Mouse (Mus musculus) ES-Bruce4 (cell line): Measurements from ENCODE around the gene Apoc3. TPM values are rescaled to one million over a fixed set of nuclear protein-coding genes. Genes with fewer than 3 reads are reported as not detected.

Source experiments
- H3K27ac ChIP-seq: 2 replicates; pipeline ENCODE4 v1.5.1; 2012; ENCODE audit warnings: low read length, inconsistent platforms; ENCODE audit not compliant: insufficient read depth
- H3K27me3 ChIP-seq: 2 replicates; pipeline ENCODE4 v1.6.1; 2012; ENCODE audit warnings: mild to moderate bottlenecking, low read length, inconsistent platforms; ENCODE audit not compliant: control insufficient read depth, poor library complexity, insufficient read depth, severe bottlenecking
- H3K36me3 ChIP-seq: 2 replicates; pipeline ENCODE4 v1.6.1; 2012; ENCODE audit warnings: inconsistent platforms, mild to moderate bottlenecking, low read length, moderate library complexity; ENCODE audit not compliant: control insufficient read depth, poor library complexity, insufficient read depth, severe bottlenecking
- H3K4me1 ChIP-seq: one replicate; pipeline ENCODE4 v1.8.1; 2011; ENCODE audit warnings: low read length; ENCODE audit not compliant: control insufficient read depth, insufficient read depth
- H3K4me3 ChIP-seq: 2 replicates; pipeline ENCODE4 v1.5.1; 2011; ENCODE audit warnings: low read depth, mild to moderate bottlenecking, low read length
- H3K9ac ChIP-seq: 2 replicates; pipeline ENCODE4 v1.6.1; 2012; ENCODE audit warnings: low read depth, mild to moderate bottlenecking, inconsistent platforms; ENCODE audit not compliant: poor library complexity, severe bottlenecking
- H3K9me3 ChIP-seq: replicated peaks from 2 replicates; pipeline ENCODE4 v1.6.1; 2012; ENCODE audit warnings: mild to moderate bottlenecking, low read length, inconsistent platforms; ENCODE audit not compliant: control insufficient read depth, poor library complexity, insufficient read depth, severe bottlenecking
- CTCF ChIP-seq: IDR thresholded peaks from one replicate; pipeline ENCODE4 v1.8.1; 2011; ENCODE audit warnings: low read depth, low read length
- EP300 ChIP-seq: IDR thresholded peaks from 2 replicates; pipeline ENCODE4 v1.6.1; 2011; ENCODE audit warnings: low read depth, low read length; ENCODE audit not compliant: insufficient read depth
- POLR2A ChIP-seq: IDR thresholded peaks from one replicate; pipeline ENCODE4 v1.8.1; 2011; ENCODE audit warnings: low read length; ENCODE audit not compliant: insufficient read depth
- polyA plus RNA-seq: library from polyadenylated mRNA; stranded (reverse); fragments of >200 nt; gene quantifications from 2 replicates; pipeline ENCODE4 v1.2.4, GENCODE M21; 2011; ENCODE audit warnings: low read depth; ENCODE audit not compliant: missing spikeins, insufficient read depth, insufficient read length

Gene Apoc3
- polyA plus RNA-seq, 1 experiment, result not detected

GRCm38 (mm10) chr9:46269125-46269524 is 33.7 kb upstream of the Apoc3 start:
- Histone ChIP-seq H3K9ac (no peak overlapping the region), H3K9me3 (no peaks in the 10 kb centered on the region), H3K27ac (no peak overlapping the region), H3K36me3 (no peaks in the 10 kb centered on the region), H3K4me3 (no peak overlapping the region), H3K27me3 (no peaks in the 10 kb centered on the region), H3K4me1 (no peaks in the 10 kb centered on the region)
- TF ChIP-seq CTCF, result no peak
- TF ChIP-seq POLR2A, result no peak
- TF ChIP-seq EP300, result no peak

- TF ChIP-seq CTCF, result no peak
- TF ChIP-seq EP300, result no peak
- no peak for TF ChIP-seq POLR2A
- no peaks in the 10 kb centered on the region for H3K4me1 ChIP-seq
- no peak within 1 kb of the TSS for H3K9ac ChIP-seq
- H3K9me3 ChIP-seq, result no peaks in the 10 kb centered on the region
- no peak within 1 kb of the TSS for H3K27ac ChIP-seq
- H3K36me3 ChIP-seq, result no peaks in the 10 kb centered on the region
- no peaks in the 10 kb centered on the region for H3K27me3 ChIP-seq
- H3K4me3 ChIP-seq, result no peak within 1 kb of the TSS
Measured at GRCm38 (mm10) chr9:46268343-46268873, 33.0 kb upstream of the Apoc3 start, which contains the start of gene Apoa5. Apoa5 (plus strand) TSS chr9:46268633.

- H3K4me3 ChIP-seq, result no peak overlapping the region
- no peak overlapping the region for H3K27ac ChIP-seq
- no peaks in the 10 kb centered on the region for H3K27me3 ChIP-seq
- H3K4me1 ChIP-seq, result peaks cover 2% of the 10 kb centered on the region
- TF ChIP-seq CTCF (no peak), POLR2A (no peak), EP300 (no peak)
- no peaks in the 10 kb centered on the region for H3K36me3 ChIP-seq
- no peak overlapping the region for H3K9ac ChIP-seq
- no peaks in the 10 kb centered on the region for H3K9me3 ChIP-seq
Measured at GRCm38 (mm10) chr9:46261131-46261530, 25.7 kb upstream of the Apoc3 start.

- Histone ChIP-seq H3K9me3 (no peaks in the 10 kb centered on the region), H3K4me3 (no peak overlapping the region), H3K4me1 (peaks cover 2% of the 10 kb centered on the region), H3K27ac (no peak overlapping the region), H3K9ac (no peak overlapping the region), H3K36me3 (no peaks in the 10 kb centered on the region), H3K27me3 (no peaks in the 10 kb centered on the region)
- TF ChIP-seq CTCF, result no peak
- TF ChIP-seq POLR2A, result no peak
- TF ChIP-seq EP300, result no peak
Measured at GRCm38 (mm10) chr9:46259111-46259510, 23.7 kb upstream of the Apoc3 start.

- Histone ChIP-seq H3K9ac (no peak overlapping the region), H3K27ac (no peak overlapping the region), H3K4me3 (no peak overlapping the region), H3K4me1 (peaks cover 2% of the 10 kb centered on the region), H3K9me3 (no peaks in the 10 kb centered on the region), H3K27me3 (no peaks in the 10 kb centered on the region), H3K36me3 (no peaks in the 10 kb centered on the region)
- no peak for TF ChIP-seq EP300
- TF ChIP-seq CTCF, result no peak
- TF ChIP-seq POLR2A, result no peak
Measured at GRCm38 (mm10) chr9:46257546-46257945, 22.1 kb upstream of the Apoc3 start.

GRCm38 (mm10) chr9:46256658-46257385 is 21.4 kb upstream of the Apoc3 start:
- no peak overlapping the region for H3K27ac ChIP-seq
- H3K36me3 ChIP-seq, result no peaks in the 10 kb centered on the region
- no peak for TF ChIP-seq EP300
- no peak for TF ChIP-seq POLR2A
- no peak for TF ChIP-seq CTCF
- no peaks in the 10 kb centered on the region for H3K27me3 ChIP-seq
- no peak overlapping the region for H3K4me3 ChIP-seq
- H3K4me1 ChIP-seq, result peaks cover 2% of the 10 kb centered on the region
- no peak overlapping the region for H3K9ac ChIP-seq
- no peaks in the 10 kb centered on the region for H3K9me3 ChIP-seq
